Mouse (Mus musculus): Measurements from ENCODE around the gene Ppp6r3.

- no peak for TF ChIP-seq HCFC1 (IDR thresholded peaks at IDR 0.05; ENCODE audit: borderline replicate concordance, insufficient read depth, low read length)
- no peak for TF ChIP-seq ZC3H11A (IDR thresholded peaks at IDR 0.05; ENCODE audit: borderline replicate concordance, low read depth, low read length)
- no peak for TF ChIP-seq CHD2 (IDR thresholded peaks at IDR 0.05; ENCODE audit: low read depth, low read length)
Measured at GRCm38 (mm10) chr19:3497216-3497615, 78.3 kb downstream of the Ppp6r3 start.

Measured in ES-E14 (cell line).